Mouse (Mus musculus): Measurements from ENCODE around the gene Gas7. TPM values are rescaled to one million over a fixed set of nuclear protein-coding genes. Genes with fewer than 3 reads are reported as not detected.

The Gas7 gene
- polyA plus RNA-seq, 1 experiment, result not detected

GRCm38 (mm10) chr11:67657685-67658382 lies 202.6 kb downstream of the Gas7 start:
- TF ChIP-seq GATA1 (IDR thresholded peaks at IDR 0.05; ENCODE audit: low read length), result no peak

- no peak for TF ChIP-seq GATA1 (IDR thresholded peaks at IDR 0.05; ENCODE audit: low read length)
Observed at GRCm38 (mm10) chr11:67661465-67661864, 206.2 kb downstream of the Gas7 start.

DNA sequence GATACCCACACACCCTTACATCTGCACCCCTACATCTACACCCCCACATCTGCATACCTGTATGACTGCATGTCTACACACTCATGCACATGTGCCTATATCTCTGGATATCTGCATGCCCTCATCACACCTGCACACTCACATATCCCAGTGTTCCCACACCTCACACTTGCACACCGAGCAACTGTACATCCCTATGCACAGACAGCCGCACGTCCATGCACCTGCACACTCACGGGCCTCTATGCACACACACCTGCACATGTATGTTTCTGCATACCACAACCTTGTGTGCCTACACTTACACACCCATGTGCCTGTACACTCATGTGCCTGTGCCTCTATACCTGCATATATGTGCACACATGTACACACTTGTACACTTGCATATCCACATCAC lies 208.2 kb downstream of the Gas7 start:
- TF ChIP-seq GATA1 (IDR thresholded peaks at IDR 0.05; ENCODE audit: low read length), result no peak

- TF ChIP-seq GATA1 (IDR thresholded peaks at IDR 0.05; ENCODE audit: low read length), result no peak
Observed at GRCm38 (mm10) chr11:67664261-67664660, 209.0 kb downstream of the Gas7 start.

DNA sequence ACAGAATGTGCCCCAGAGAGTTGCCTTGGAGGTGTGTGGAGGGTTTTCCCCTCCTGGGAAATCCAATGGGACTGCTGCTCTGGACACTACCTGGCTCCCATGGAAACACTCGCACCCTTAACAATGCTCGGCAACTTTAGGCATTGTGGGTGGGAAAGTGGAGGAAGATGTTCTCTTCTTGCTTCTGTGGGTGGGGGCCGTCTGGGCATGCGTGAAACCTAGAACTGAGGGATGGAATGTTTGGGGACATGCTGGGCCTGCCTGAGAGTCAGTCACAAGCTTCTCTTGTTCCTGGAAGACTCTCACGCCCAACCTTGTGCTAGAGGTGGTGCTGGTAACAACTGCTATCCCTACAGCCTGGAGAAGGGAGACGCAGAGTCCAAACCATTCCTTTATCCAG lies 209.7 kb downstream of the Gas7 start:
- TF ChIP-seq GATA1 (IDR thresholded peaks at IDR 0.05; ENCODE audit: low read length), result no peak

GRCm38 (mm10) chr11:67666129-67666528 lies 210.9 kb downstream of the Gas7 start:
- TF ChIP-seq GATA1 (IDR thresholded peaks at IDR 0.05; ENCODE audit: low read length), result no peak

DNA sequence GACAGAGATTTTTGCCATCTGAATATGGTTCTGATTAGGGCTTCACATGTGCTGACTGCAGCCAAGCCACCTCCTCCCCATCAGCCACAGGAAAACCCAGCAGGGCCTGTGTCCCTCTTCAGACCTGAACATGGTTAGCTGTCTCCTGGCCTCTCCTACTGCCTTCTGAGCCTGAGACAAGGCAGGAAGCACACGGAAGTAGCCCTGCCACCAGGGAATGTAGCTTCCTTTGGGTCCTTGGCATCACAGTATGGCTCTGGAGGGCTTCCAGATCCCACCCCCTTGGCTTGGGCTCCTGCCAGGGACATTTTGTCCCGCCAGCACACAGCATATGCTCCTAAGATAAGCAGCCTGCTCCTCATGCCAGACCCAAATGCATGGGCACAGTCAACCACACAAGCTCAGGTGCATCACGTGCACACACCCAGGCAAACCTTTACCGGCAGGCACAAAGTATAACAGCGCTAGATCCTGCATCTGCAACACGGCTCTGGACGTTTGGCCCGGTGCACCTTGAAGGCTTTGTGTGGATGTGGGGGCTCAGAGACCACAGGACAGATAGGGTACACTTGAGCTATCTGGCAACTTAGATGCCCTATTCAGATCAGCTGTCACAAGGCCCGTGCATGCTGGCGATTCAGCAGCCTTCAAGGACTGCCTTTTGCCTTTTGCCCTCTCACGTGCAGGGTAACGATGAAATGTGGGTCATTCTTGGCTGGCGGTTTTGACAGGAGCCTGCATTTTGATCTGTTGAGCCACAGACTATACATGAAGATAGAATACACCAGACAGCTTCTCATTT lies 212.5 kb downstream of the Gas7 start:
- TF ChIP-seq GATA1 (IDR thresholded peaks at IDR 0.05; ENCODE audit: low read length), result no peak

DNA sequence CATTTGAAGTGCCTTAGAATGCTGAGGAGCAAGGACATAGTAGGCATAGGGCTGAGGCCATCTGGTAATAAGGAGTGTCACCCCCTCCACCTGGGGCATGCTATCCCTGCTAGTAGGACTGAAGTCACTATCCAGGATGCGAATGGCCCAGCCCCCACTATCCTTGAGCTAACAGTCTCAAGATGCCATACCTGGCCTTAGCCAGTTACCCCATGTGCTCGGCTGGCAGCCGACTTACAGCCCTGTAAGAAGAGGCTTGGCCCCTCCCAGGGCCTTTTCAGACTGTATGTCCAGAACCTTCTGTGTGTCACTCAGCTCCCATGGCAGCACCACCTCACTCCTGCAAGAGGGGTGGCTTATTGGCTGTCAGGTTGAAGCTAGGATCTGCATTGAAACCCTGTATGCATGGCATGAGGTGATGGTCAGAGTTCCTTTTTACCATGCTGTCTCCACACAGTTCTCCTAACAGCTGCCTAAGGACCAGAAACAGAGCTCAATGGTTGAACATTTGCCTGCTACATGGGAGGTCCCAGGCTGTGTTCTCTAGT lies 213.3 kb downstream of the Gas7 start:
- no peak for TF ChIP-seq GATA1 (IDR thresholded peaks at IDR 0.05; ENCODE audit: low read length)

DNA sequence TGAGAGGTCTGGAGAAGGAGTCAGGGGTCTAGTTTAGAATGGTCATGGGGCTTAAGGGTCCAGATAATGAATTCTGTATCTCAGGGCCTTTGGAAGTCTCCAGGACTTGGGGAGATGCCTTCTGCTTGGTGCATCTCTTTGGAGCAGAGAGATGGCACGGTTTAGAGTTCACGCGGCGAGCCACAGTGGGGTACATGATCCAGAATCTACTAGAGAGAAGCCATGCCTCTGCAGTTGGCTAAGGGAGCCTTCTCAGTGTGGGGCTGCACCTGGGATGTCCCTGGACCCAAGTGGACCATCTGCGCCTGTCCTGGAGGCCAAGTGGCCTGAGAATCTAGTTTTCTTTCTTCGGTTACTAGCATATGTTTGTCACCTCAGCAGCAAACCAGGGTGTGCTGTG lies 214.8 kb downstream of the Gas7 start:
- TF ChIP-seq GATA1 (IDR thresholded peaks at IDR 0.05; ENCODE audit: low read length), result no peak

GRCm38 (mm10) chr11:67672140-67672539 lies 216.9 kb downstream of the Gas7 start:
- no peak for TF ChIP-seq GATA1 (IDR thresholded peaks at IDR 0.05; ENCODE audit: low read length)

- TF ChIP-seq GATA1 (IDR thresholded peaks at IDR 0.05; ENCODE audit: low read length), result no peak
Observed at GRCm38 (mm10) chr11:67675562-67676540, 220.6 kb downstream of the Gas7 start.

DNA sequence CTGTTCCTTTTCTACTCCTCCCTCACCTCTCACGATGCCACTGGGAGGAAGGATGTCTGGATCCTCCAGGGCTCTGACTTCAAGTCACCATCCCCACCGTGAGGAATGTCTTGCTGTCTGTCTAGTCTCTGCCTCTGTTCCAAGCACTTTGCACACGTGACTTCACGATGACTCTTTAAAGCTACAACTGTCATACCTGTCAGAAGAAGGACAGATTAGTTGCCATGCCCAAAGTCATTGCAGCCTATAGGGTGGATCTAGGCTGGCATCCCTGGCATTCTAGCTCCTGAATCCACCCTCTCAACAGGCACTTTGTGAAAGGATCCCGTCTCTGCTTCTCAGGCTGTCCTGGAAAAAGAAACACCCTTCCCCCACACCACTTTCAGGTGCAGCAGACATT lies 224.1 kb downstream of the Gas7 start:
- no peak for TF ChIP-seq GATA1 (IDR thresholded peaks at IDR 0.05; ENCODE audit: low read length)

- TF ChIP-seq GATA1 (IDR thresholded peaks at IDR 0.05; ENCODE audit: low read length), result no peak
Observed at GRCm38 (mm10) chr11:67679930-67680329, 224.7 kb downstream of the Gas7 start.

DNA sequence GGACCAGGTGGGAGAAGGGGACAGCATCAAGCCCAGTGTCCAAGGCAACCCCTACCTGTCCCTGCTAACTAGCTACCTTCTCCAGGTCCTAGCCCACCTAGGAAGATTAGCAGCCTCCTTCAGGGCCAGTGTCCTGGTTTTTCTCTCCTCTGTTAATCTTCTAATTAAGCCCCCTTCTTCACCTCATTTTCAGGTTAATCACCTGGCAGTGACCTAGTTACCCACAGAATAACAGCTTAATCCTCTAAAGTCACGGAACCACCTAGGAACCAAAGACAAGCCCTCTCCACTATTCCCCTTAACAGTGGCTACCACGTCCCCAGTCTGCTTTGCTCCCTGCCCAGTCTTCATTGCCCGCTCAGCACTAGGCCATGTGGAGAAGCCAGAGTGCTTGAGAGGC lies 226.6 kb downstream of the Gas7 start:
- no peak for TF ChIP-seq GATA1 (IDR thresholded peaks at IDR 0.05; ENCODE audit: low read length)

- TF ChIP-seq GATA1 (IDR thresholded peaks at IDR 0.05; ENCODE audit: low read length), result no peak
Observed at GRCm38 (mm10) chr11:67686109-67686508, 230.9 kb downstream of the Gas7 start.
